Mouse (Mus musculus): ENCODE data around the gene Fgfr2.

The Fgfr2 gene

GRCm38 (mm10) chr7:132882343-132882742 is 240.8 kb downstream of the Fgfr2 start:
- no peak for DNase-seq

GRCm38 (mm10) chr7:132880276-132880675 is 242.9 kb downstream of the Fgfr2 start:
- DNase-seq = no peak

- DNase-seq = no peak
Observed at GRCm38 (mm10) chr7:132875391-132876086, 247.6 kb downstream of the Fgfr2 start.

- DNase-seq = no peak
Observed at GRCm38 (mm10) chr7:132873043-132873442, 250.1 kb downstream of the Fgfr2 start.

GRCm38 (mm10) chr7:132866316-132866715 is 256.8 kb downstream of the Fgfr2 start:
- no peak for DNase-seq

- peak; percentile 94 for DNase-seq
Observed at GRCm38 (mm10) chr7:132859042-132859958, 263.9 kb downstream of the Fgfr2 start, which contains the start of gene Abraxas2. TSS of gene Abraxas2 (plus strand) at chr7:132859225.

GRCm38 (mm10) chr7:132858043-132858608 is 265.0 kb downstream of the Fgfr2 start:
- no peak for DNase-seq

GRCm38 (mm10) chr7:132856083-132856482 is 267.1 kb downstream of the Fgfr2 start:
- no peak for DNase-seq

- no peak for DNase-seq
Observed at GRCm38 (mm10) chr7:132853946-132854345, 269.2 kb downstream of the Fgfr2 start.

- DNase-seq = no peak
Observed at GRCm38 (mm10) chr7:132853361-132853760, 269.8 kb downstream of the Fgfr2 start.

- peak; percentile 85 for DNase-seq
Observed at GRCm38 (mm10) chr7:132852173-132852844, 270.8 kb downstream of the Fgfr2 start, which contains the start of gene Eef1akmt2. TSS of gene Eef1akmt2 (minus strand) at chr7:132852673.

- no peak for DNase-seq
Observed at GRCm38 (mm10) chr7:132843152-132843551, 280.0 kb downstream of the Fgfr2 start.

- DNase-seq = no peak
Observed at GRCm38 (mm10) chr7:132842455-132842854, 280.7 kb downstream of the Fgfr2 start.

GRCm38 (mm10) chr7:132841287-132841686 is 281.9 kb downstream of the Fgfr2 start:
- no peak for DNase-seq

GRCm38 (mm10) chr7:132830955-132831354 is 292.2 kb downstream of the Fgfr2 start:
- no peak for DNase-seq

- no peak for DNase-seq
Observed at GRCm38 (mm10) chr7:132824346-132825022, 298.7 kb downstream of the Fgfr2 start.

GRCm38 (mm10) chr7:132823832-132824231 is 299.3 kb downstream of the Fgfr2 start:
- DNase-seq = no peak

GRCm38 (mm10) chr7:132820692-132821091 is 302.5 kb downstream of the Fgfr2 start:
- no peak for DNase-seq

GRCm38 (mm10) chr7:132817056-132817455 is 306.1 kb downstream of the Fgfr2 start:
- DNase-seq = no peak

GRCm38 (mm10) chr7:132816528-132816927 is 306.6 kb downstream of the Fgfr2 start:
- no peak for DNase-seq

GRCm38 (mm10) chr7:132815081-132815480 is 308.1 kb downstream of the Fgfr2 start:
- no peak for DNase-seq

- DNase-seq = no peak
Observed at GRCm38 (mm10) chr7:132814089-132814450, 309.1 kb downstream of the Fgfr2 start.

Data from right cerebral cortex, adult 18-20 months (tissue).